Mouse (Mus musculus) cortical plate, adult 2 months (tissue): ENCODE measurements around the gene Itprid2.

Experiments used
- CTCF ChIP-seq: fragments of 200-500 bp; IDR thresholded peaks from 2 replicates; pipeline ENCODE4 v1.5.1; 2011; ENCODE audit warnings: mild to moderate bottlenecking, control low read depth, low read length; ENCODE audit not compliant: insufficient read depth; ENCODE audit errors: extremely low read depth
- POLR2A ChIP-seq: fragments of 200-500 bp; IDR thresholded peaks from 2 replicates; pipeline ENCODE4 v1.6.1; 2011; ENCODE audit warnings: mild to moderate bottlenecking, low read length, control low read depth; ENCODE audit not compliant: insufficient read depth; ENCODE audit errors: extremely low read depth

DNA sequence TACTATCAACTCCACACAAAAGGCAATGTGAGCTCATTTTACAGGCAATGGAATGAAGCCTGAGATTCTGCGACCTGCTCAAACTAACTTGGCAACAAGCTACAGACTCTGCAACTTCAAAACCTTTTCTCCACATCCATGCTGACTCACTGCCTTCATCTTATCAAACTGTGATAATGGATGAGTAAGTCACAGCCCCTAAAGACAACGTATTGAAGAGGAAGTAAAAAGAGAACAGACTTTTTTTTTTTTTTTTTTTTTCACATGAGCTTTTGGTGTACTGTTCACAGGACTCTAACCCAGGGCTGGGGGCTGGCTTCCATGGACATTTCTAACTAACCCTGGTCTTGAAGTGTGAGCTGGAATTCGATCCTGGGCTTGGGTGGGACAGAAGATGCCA, 24.3 kb upstream of the Itprid2 start:
- TF ChIP-seq POLR2A, result no peak
- no peak for TF ChIP-seq CTCF
